Mouse (Mus musculus): Measurements from ENCODE around the gene Upk3b. TPM values are rescaled to one million over a fixed set of nuclear protein-coding genes. Genes with fewer than 3 reads are reported as not detected.

The Upk3b gene
- polyA plus RNA-seq, 1 experiment: 3.9 TPM

DNA sequence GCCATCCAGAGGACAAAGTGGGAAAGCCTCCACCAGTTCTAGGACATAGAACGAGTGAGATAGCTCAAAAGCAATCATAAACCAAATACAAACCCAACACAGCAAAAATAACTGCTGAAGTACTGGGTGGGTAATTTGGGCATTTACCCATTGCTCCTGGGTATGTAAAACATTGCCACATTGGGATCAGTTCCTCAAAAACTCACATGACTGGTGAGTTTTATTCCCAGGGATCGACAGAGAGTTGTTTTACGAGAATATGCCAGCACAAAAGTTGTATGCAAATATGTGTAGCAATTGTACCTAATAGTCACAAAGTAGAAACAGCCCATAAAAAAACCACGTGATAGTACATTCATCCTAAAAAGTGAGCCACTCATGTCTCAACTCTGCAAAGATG is 3.4 kb upstream of the Upk3b start:
- WGBS: 61% methylated on average over 4 of the region's 4 CpGs
- Histone ChIP-seq H3K4me1 (ENCODE audit: control insufficient read depth, insufficient read depth, insufficient read length) (peaks cover under 1% of the 10 kb centered on the region; the same call in 1 of the 2 replicates), H3K27ac (ENCODE audit: insufficient read depth, low read length) (no peak overlapping the region)

DNA sequence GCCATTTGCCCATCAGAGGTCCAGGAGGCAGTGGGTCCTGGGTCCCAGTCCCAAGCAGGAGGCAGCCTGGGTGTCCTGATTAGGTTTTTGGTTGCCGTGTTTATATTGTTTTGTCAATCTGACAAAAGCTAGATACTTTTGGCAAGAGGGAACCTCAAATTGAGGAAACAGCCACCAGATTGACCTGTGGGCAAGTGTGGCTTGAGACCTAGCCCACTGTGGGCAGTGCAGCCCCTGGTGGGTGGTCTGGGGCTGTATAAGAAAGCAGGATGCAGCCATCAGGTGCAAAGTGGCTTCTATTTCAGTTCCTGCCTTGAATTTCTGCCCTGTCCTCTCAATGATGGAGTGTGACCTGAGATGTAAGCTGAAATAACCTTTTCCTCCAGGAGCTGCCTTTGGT is 3.0 kb upstream of the Upk3b start:
- no peak for DNase-seq (ENCODE audit: low read depth in 1 of 2, low spot score in 2 of 2)
- peaks cover 3% of the 10 kb centered on the region; the same call in 1 of the 2 replicates for H3K4me1 ChIP-seq (ENCODE audit: control insufficient read depth, insufficient read depth, insufficient read length)
- H3K36me3 ChIP-seq (ENCODE audit: control insufficient read depth, insufficient read depth, low read length): peaks cover 14% of the 10 kb centered on the region
- H3K27ac ChIP-seq (ENCODE audit: insufficient read depth, low read length): no peak overlapping the region
- WGBS: 55% methylated on average over 1 of the region's 1 CpGs
- TF ChIP-seq POLR2A (IDR thresholded peaks at IDR 0.05; ENCODE audit: low read depth, low read length) (no peak), CTCF (IDR thresholded peaks at IDR 0.05; ENCODE audit: extremely low read depth, insufficient read depth, insufficient read length, insufficient replicate concordance) (no peak)
- H3K27me3 ChIP-seq (ENCODE audit: control insufficient read depth, insufficient read depth, low read length): no peaks in the 10 kb centered on the region
- H3K4me3 ChIP-seq (ENCODE audit: extremely low read depth, insufficient read depth, insufficient read length): no peak overlapping the region

More for the DNA sequence above, 3.4 kb upstream of the Upk3b start:
- no peaks in the 10 kb centered on the region for H3K27me3 ChIP-seq (ENCODE audit: control insufficient read depth, insufficient read depth, low read length)
- TF ChIP-seq POLR2A (IDR thresholded peaks at IDR 0.05; ENCODE audit: low read depth, low read length): no peak
- TF ChIP-seq CTCF (IDR thresholded peaks at IDR 0.05; ENCODE audit: extremely low read depth, insufficient read depth, insufficient read length, insufficient replicate concordance): no peak
- no peak overlapping the region for H3K4me3 ChIP-seq (ENCODE audit: extremely low read depth, insufficient read depth, insufficient read length)
- peaks cover 17% of the 10 kb centered on the region for H3K36me3 ChIP-seq (ENCODE audit: control insufficient read depth, insufficient read depth, low read length)
- DNase-seq (ENCODE audit: low read depth in 1 of 2, low spot score in 2 of 2): no peak

GRCm38 (mm10) chr5:136036667-136037066 is 1.6 kb upstream of the Upk3b start:
- no peak for DNase-seq (ENCODE audit: low read depth in 1 of 2, low spot score in 2 of 2)
- 67% methylated on average over 1 of the region's 1 CpGs for WGBS

DNA sequence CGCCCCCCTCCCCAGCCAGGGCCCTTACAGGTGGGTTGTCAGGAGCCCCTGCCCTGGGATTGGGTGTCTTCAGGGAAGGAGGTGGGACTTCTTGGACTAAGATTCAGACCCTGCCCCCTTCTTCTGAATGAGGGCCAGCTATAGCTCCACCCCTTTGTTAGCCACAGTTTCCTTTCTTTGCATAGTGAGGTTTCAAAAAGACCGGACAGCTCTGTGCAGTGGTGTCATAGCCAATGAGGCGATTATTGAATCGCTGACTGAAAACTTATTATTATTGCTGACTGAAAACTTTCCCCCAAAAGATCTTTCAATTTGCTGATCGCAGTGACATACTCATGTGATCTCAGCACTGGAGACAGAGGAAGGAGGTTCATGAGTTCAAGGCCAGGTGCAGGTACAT is 1.9 kb downstream of the Upk3b start:
- DNase-seq (ENCODE audit: low read depth in 1 of 2, low spot score in 2 of 2): peak in 1 of 2 experiments; percentile 9
- Histone ChIP-seq H3K27ac (ENCODE audit: insufficient read depth, low read length) (no peak overlapping the region), H3K4me3 (ENCODE audit: extremely low read depth, insufficient read depth, insufficient read length) (no peak overlapping the region), H3K27me3 (ENCODE audit: control insufficient read depth, insufficient read depth, low read length) (no peaks in the 10 kb centered on the region), H3K4me1 (ENCODE audit: control insufficient read depth, insufficient read depth, insufficient read length) (peaks cover 11% of the 10 kb centered on the region; the same call in 1 of the 2 replicates), H3K36me3 (ENCODE audit: control insufficient read depth, insufficient read depth, low read length) (no peaks in the 10 kb centered on the region)
- 15% methylated on average over 5 of the region's 5 CpGs for WGBS
- no peak for TF ChIP-seq CTCF (IDR thresholded peaks at IDR 0.05; ENCODE audit: extremely low read depth, insufficient read depth, insufficient read length, insufficient replicate concordance)

More at GRCm38 (mm10) chr5:136036667-136037066, 1.6 kb upstream of the Upk3b start:
- no peak overlapping the region for H3K27ac ChIP-seq (ENCODE audit: insufficient read depth, low read length)
- no peaks in the 10 kb centered on the region for H3K27me3 ChIP-seq (ENCODE audit: control insufficient read depth, insufficient read depth, low read length)
- H3K4me3 ChIP-seq (ENCODE audit: extremely low read depth, insufficient read depth, insufficient read length): no peak overlapping the region
- peaks cover 4% of the 10 kb centered on the region for H3K36me3 ChIP-seq (ENCODE audit: control insufficient read depth, insufficient read depth, low read length)
- H3K4me1 ChIP-seq (ENCODE audit: control insufficient read depth, insufficient read depth, insufficient read length): peaks cover 11% of the 10 kb centered on the region; the same call in 1 of the 2 replicates
- no peak for TF ChIP-seq POLR2A (IDR thresholded peaks at IDR 0.05; ENCODE audit: low read depth, low read length)
- TF ChIP-seq CTCF (IDR thresholded peaks at IDR 0.05; ENCODE audit: extremely low read depth, insufficient read depth, insufficient read length, insufficient replicate concordance): no peak

GRCm38 (mm10) chr5:136041260-136041659 is 3.0 kb downstream of the Upk3b start:
- Histone ChIP-seq H3K27ac (ENCODE audit: insufficient read depth, low read length) (no peak overlapping the region), H3K4me1 (ENCODE audit: control insufficient read depth, insufficient read depth, insufficient read length) (peaks cover 11% of the 10 kb centered on the region; the same call in 1 of the 2 replicates), H3K36me3 (ENCODE audit: control insufficient read depth, insufficient read depth, low read length) (no peaks in the 10 kb centered on the region), H3K27me3 (ENCODE audit: control insufficient read depth, insufficient read depth, low read length) (no peaks in the 10 kb centered on the region), H3K4me3 (ENCODE audit: extremely low read depth, insufficient read depth, insufficient read length) (no peak overlapping the region)
- TF ChIP-seq POLR2A (IDR thresholded peaks at IDR 0.05; ENCODE audit: low read depth, low read length) (no peak), CTCF (IDR thresholded peaks at IDR 0.05; ENCODE audit: extremely low read depth, insufficient read depth, insufficient read length, insufficient replicate concordance) (no peak)
- DNase-seq (ENCODE audit: low read depth in 1 of 2, low spot score in 2 of 2): no peak
- 37% methylated on average over 2 of the region's 2 CpGs for WGBS

GRCm38 (mm10) chr5:136041666-136042065 is 3.4 kb downstream of the Upk3b start:
- no peak overlapping the region for H3K4me3 ChIP-seq (ENCODE audit: extremely low read depth, insufficient read depth, insufficient read length)
- H3K36me3 ChIP-seq (ENCODE audit: control insufficient read depth, insufficient read depth, low read length): no peaks in the 10 kb centered on the region
- TF ChIP-seq CTCF (IDR thresholded peaks at IDR 0.05; ENCODE audit: extremely low read depth, insufficient read depth, insufficient read length, insufficient replicate concordance) (no peak), POLR2A (IDR thresholded peaks at IDR 0.05; ENCODE audit: low read depth, low read length) (no peak)
- H3K4me1 ChIP-seq (ENCODE audit: control insufficient read depth, insufficient read depth, insufficient read length): peaks cover 11% of the 10 kb centered on the region; the same call in 1 of the 2 replicates
- no peak overlapping the region for H3K27ac ChIP-seq (ENCODE audit: insufficient read depth, low read length)
- WGBS: 94% methylated on average over 8 of the region's 8 CpGs
- no peaks in the 10 kb centered on the region for H3K27me3 ChIP-seq (ENCODE audit: control insufficient read depth, insufficient read depth, low read length)
- no peak for DNase-seq (ENCODE audit: low read depth in 1 of 2, low spot score in 2 of 2)

DNA sequence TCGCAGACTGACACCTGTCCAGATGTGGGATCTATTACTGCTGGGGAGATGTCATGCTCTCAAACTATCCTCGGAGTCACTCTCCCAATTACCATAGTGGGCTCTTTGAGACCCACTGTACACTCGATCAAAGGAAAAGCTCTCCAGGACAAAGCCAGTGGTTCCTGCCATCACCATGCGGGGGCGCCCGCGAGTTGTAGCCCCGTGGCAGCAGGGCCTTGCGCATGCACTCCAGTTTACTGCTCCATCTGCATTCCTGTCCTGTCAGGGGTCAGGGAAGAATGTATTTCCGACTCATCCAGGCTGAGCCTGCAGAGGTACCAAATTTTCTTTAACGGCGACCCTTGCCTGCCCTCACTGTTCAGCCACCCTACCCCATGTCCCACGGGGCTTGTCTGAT is 6.6 kb downstream of the Upk3b start:
- H3K36me3 ChIP-seq (ENCODE audit: control insufficient read depth, insufficient read depth, low read length): no peaks in the 10 kb centered on the region
- 73% methylated on average over 13 of the region's 13 CpGs for WGBS
- DNase-seq (ENCODE audit: low read depth in 1 of 2, low spot score in 2 of 2): no peak

More for the DNA sequence above, 6.6 kb downstream of the Upk3b start:
- H3K4me3 ChIP-seq (ENCODE audit: extremely low read depth, insufficient read depth, insufficient read length): no peak overlapping the region
- no peak overlapping the region for H3K27ac ChIP-seq (ENCODE audit: insufficient read depth, low read length)
- H3K4me1 ChIP-seq (ENCODE audit: control insufficient read depth, insufficient read depth, insufficient read length): peaks cover 11% of the 10 kb centered on the region; the same call in 1 of the 2 replicates
- H3K27me3 ChIP-seq (ENCODE audit: control insufficient read depth, insufficient read depth, low read length): no peaks in the 10 kb centered on the region
- TF ChIP-seq POLR2A (IDR thresholded peaks at IDR 0.05; ENCODE audit: low read depth, low read length): no peak
- 0 out of 2 replicates have a peak, but pooled peaks have one; percentile 11 for TF ChIP-seq CTCF (IDR thresholded peaks at IDR 0.05; ENCODE audit: extremely low read depth, insufficient read depth, insufficient read length, insufficient replicate concordance)
